Mouse (Mus musculus) embryo, embryonic 10 days (tissue): ENCODE results near the gene Apoc2.
A peak's percentile ranks its signal among the peaks of the same experiment; 100 is the strongest.

Source experiments
- DNase-seq: peaks from one replicate; pipeline ENCODE4 v3.0.0-alpha.2; 2015; ENCODE audit warnings: low spot score

Gene Apoc2

GRCm38 (mm10) chr7:19678901-19679300 is 1.2 kb upstream of the Apoc2 start:
- no peak for DNase-seq

GRCm38 (mm10) chr7:19676662-19677061 is 1.1 kb downstream of the Apoc2 start:
- DNase-seq, result no peak

DNA sequence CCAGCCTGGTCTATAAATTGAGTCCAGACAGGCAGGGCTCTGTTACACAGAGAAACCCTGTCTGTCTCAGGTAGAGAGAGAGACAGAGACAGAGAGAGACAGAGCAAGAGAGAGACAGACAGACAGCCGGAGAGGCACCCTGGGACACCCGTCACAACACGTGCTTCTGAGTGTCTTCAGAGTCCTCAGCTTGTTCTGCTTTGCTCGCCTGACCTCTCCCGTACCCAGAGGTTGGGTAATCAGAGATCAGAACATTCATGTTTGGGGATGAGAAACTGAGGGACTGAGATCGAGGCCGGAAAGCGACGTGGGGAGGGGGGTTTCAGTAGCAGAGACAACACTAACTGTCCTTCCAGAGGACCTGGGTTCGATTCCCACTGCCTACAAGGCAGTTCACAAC is 1.9 kb downstream of the Apoc2 start:
- no peak for DNase-seq

GRCm38 (mm10) chr7:19673083-19673699 is 4.5 kb downstream of the Apoc2 start:
- no peak for DNase-seq

DNA sequence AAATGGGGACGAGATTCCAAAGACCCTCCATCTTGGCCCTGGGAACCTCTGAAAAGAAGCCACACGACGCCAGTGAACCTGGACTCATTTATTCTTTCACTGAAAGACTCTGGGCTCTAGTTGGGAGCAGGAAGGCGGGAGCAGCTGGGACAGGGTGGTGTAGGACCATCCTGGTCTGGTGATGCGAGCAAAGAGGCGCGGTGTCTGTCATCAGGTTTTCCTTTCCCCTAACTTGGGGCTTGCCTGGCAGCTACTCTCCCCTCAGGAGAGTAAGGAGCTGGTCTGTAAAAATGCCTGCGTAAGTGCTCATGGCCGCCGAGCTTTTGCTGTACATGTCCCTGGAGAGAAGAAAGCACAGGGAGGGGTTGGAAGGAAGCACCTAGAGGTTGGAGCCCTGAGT is 6.2 kb downstream of the Apoc2 start:
- DNase-seq, result no peak

DNA sequence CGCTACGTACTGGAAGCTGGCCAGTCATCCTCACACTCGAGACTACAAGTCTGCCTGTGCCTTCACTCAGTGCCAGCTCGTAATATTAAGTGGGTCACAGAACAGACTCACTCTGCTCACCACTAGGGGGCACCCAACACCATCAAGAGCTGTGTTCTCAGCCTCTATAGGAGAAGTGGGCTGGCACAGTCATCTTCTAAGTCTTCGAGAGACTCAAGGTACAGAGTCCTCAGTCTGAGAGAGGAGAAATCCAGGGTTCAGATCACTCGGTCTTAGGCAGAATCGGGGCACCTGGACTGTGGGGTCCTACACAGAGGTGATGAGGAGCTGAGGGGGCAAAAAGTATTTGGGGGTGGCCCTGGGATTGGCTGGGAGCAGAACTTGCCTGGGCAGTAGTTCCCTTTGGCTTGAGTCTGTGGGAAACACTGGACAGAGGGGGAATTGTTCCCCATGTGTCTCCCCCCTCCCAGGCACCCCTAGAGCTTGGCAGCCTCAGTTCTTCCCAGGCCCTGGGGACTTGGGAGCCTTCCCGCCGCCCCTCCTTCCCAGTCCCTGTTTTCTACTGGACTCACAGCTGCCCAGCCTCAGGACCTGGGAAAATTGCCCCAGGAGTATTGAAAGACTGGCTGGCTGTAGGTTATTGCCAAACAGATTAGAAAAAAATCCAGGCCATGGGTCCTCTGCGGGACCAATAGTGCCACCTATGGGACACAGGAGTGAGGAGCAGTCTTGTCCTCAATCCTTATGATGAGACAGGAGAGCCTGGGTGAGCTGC is 8.6 kb downstream of the Apoc2 start:
- peak; percentile 96 for DNase-seq

GRCm38 (mm10) chr7:19667434-19667833 is 10.3 kb downstream of the Apoc2 start:
- no peak for DNase-seq

DNA sequence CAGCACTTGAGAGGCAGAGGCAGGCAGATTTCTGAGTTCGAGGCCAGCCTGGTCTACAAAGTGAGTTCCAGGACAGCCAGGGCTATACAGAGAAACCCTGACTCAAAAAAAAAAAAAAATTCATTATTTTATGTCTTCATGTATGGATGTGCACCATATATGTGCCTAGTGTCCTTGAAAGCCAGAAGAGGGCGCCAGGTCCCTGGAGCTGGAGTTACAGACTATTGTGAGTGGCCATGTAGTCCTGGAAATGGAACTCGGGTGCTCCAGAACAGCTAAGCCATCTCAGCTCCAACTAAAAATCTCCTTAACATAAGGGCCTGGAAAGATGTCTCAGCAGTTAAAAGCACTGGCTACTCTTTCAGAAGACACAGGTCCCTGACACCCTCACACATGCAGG is 11.0 kb downstream of the Apoc2 start:
- no peak for DNase-seq

- DNase-seq, result peak; percentile 99
These were observed 12.5 kb downstream of the Apoc2 start, which contains the start of gene Clptm1 for GRCm38 (mm10) chr7:19664955-19665841. Gene Clptm1 (minus strand): TSS chr7:19665033.

- no peak for DNase-seq
These were observed 13.2 kb downstream of the Apoc2 start for GRCm38 (mm10) chr7:19664455-19664954.

GRCm38 (mm10) chr7:19663940-19664339 is 13.8 kb downstream of the Apoc2 start:
- no peak for DNase-seq

- DNase-seq, result no peak
These were observed 25.1 kb downstream of the Apoc2 start for GRCm38 (mm10) chr7:19652614-19653013.

- DNase-seq, result no peak
These were observed 26.5 kb downstream of the Apoc2 start for GRCm38 (mm10) chr7:19651063-19651786.

DNA sequence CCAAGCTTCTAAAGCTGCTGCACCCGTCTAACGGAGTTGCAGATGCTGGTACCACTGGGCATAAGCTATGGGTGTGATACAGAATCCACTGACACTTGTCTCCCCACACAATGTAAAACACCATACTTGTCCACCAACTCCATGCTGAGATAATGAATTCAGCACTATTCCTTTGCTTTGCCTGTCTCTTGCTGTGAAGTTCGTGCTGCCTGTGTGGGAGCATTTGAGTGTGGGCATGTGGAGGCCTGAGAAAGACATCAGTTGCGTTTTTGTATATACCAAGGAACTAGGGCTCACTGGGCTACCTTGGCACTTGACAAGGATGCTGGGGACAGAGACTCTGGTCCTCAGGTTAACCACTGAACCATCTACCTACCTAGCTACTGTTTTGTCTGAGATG is 36.5 kb downstream of the Apoc2 start:
- no peak for DNase-seq

- DNase-seq, result no peak
These were observed 42.5 kb downstream of the Apoc2 start for GRCm38 (mm10) chr7:19635074-19635827.

- DNase-seq, result no peak
These were observed 43.1 kb downstream of the Apoc2 start for GRCm38 (mm10) chr7:19634591-19634990.

DNA sequence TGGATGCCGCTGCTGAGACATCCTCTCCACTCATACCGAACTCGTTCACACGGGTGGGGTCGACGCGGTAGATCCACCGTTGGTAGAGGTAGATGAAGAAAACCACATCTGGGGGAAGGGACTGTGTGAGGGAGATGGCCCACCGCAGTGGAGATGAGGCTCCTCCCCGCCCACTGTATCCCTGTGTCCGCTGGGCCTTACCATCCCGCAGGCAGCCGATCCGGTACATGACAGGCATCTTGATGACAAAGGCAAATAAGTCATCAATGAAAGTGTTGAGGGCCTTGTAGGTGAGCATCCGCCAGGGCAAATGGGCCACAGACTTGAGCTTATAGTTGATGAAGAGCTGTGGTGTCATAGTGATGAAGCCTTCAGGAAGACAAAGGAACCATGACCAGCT is 43.9 kb downstream of the Apoc2 start:
- no peak for DNase-seq

GRCm38 (mm10) chr7:19633197-19633596 is 44.5 kb downstream of the Apoc2 start:
- DNase-seq, result no peak

GRCm38 (mm10) chr7:19632720-19633119 is 45.0 kb downstream of the Apoc2 start:
- DNase-seq, result no peak

DNA sequence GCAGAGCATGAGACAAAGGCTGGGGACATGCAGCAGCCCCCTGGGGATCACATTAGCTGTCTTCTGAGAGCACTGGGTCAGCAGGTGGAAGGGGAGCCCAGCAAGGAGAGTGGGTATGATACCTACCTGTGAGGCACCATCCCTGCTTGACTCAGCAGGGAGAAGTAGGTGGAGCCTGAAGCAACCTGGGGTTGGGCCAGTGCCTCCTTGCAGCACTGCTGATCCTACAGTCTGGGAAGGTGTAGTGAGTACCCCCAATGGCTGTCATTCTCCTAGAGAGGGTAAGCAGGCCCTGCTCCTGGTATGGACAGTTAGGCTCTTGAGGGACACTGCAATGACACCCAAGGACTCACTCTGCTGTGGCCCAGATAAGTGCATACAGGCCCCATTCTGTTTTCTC is 45.5 kb downstream of the Apoc2 start:
- DNase-seq, result no peak

GRCm38 (mm10) chr7:19629361-19629734 is 48.4 kb downstream of the Apoc2 start, which contains the start of gene Relb:
Gene Relb (minus strand): TSS chr7:19629438.
- DNase-seq, result peak; percentile 96
